Mouse (Mus musculus): ENCODE data around the gene Capza2. TPM values are rescaled to one million over a fixed set of nuclear protein-coding genes. Genes with fewer than 3 reads are reported as not detected.

Gene Capza2
- total RNA-seq, 1 experiment = 73.4 TPM

DNA sequence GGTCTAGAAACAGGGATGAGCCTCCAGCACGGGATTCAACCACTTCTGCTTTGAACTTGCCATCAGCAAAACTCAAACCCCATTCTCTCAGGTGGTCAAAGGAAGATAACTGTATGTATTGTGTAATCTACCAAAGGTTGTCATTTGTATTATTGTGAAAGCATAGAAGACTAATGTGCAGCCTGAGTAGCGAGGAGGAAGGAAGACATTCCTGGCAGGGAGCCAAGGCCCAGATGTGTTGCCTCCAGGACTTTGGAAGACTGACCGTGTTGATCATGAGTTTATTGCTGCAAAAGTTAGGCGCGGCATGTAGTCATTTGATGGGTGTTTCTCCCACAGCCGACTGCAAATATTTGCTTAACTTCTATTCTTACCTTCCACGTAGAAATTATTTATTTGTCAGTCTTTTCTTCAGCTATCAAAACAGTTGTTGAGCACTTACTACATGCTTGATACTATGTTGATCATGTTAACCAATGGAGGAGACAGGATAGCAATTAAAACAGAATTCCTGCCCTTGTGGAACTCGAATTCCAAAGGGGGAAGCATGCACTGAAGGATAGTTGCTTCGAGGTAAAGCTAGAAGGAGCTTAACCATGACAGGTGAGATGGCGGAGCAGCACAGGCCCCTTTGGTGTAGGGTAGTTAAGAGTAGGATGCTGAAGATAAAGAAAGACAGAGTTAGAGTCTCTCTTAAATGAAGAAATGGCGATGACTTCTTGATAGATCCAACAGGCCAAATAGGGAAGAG is 40.1 kb upstream of the Capza2 start:
- Histone ChIP-seq H3K9me3 (ENCODE audit: control insufficient read depth, insufficient read depth, low read depth, low read length) (no peaks in the 10 kb centered on the region), H3K9ac (ENCODE audit: insufficient read depth, low read depth, low read length, poor library complexity, severe bottlenecking) (no peak overlapping the region), H3K4me3 (ENCODE audit: insufficient read depth in 1 of 2, low read depth in 1 of 2, low read length in 2 of 2, poor library complexity in 1 of 2, severe bottlenecking in 1 of 2) (no peak overlapping the region), H3K27ac (ENCODE audit: insufficient read depth, low read depth, low read length, poor library complexity, severe bottlenecking) (no peak overlapping the region), H3K4me1 (ENCODE audit: control insufficient read depth in 2 of 2, insufficient read depth in 2 of 2, low read length in 2 of 2, poor library complexity in 1 of 2) (no peaks in the 10 kb centered on the region), H3K36me3 (ENCODE audit: control insufficient read depth, insufficient read depth, low read length, poor library complexity, severe bottlenecking) (no peaks in the 10 kb centered on the region)
- no peak for DNase-seq (ENCODE audit: low read depth, low spot score)
- in situ Hi-C loops (cut with MboI; ENCODE audit: low sequenced_read_pairs in 2 of 2, unreplicated experiment in 2 of 2) = loop anchor here (10.0 to 25.0 kb wide), 4 partner anchors 221 to 559 kb away; no protein-coding TSS in a partner anchor
- TF ChIP-seq HCFC1 (IDR thresholded peaks at IDR 0.05; ENCODE audit: borderline replicate concordance, insufficient read depth, low read length) (no peak), MAFK (IDR thresholded peaks at IDR 0.05; ENCODE audit: insufficient read depth, low read depth, low read length) (no peak), ZC3H11A (IDR thresholded peaks at IDR 0.05; ENCODE audit: borderline replicate concordance, low read depth, low read length) (no peak), ZNF384 (IDR thresholded peaks at IDR 0.05; ENCODE audit: low read depth, low read length) (no peak), CHD2 (IDR thresholded peaks at IDR 0.05; ENCODE audit: low read depth, low read length) (no peak)

DNA sequence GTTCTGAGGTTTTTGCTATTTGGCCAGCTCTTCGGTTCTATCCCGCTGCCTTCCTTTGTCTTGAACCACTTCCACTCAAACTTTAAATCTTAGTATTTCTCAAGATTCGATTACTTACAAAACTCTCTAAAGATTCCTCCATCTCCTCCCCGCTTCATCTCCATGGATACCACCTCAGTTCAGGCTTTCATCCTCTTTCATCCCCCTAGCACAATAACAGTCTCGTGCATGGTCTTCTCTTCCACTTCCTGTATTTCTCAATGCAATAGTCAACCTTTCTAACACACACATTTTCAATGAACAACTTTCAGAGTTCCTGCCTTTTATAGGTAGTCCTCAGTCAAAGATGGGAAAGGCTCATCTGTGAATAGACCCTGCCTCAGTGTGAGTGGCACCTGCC is 36.7 kb upstream of the Capza2 start:
- in situ Hi-C loops (cut with MboI; ENCODE audit: low sequenced_read_pairs in 2 of 2, unreplicated experiment in 2 of 2) = loop anchor here (10.0 to 25.0 kb wide), 4 partner anchors 225 to 562 kb away; no protein-coding TSS in a partner anchor
- Histone ChIP-seq H3K36me3 (ENCODE audit: control insufficient read depth, insufficient read depth, low read length, poor library complexity, severe bottlenecking) (no peaks in the 10 kb centered on the region), H3K27ac (ENCODE audit: insufficient read depth, low read depth, low read length, poor library complexity, severe bottlenecking) (no peak overlapping the region), H3K9ac (ENCODE audit: insufficient read depth, low read depth, low read length, poor library complexity, severe bottlenecking) (no peak overlapping the region), H3K9me3 (ENCODE audit: control insufficient read depth, insufficient read depth, low read depth, low read length) (no peaks in the 10 kb centered on the region), H3K4me3 (ENCODE audit: insufficient read depth in 1 of 2, low read depth in 1 of 2, low read length in 2 of 2, poor library complexity in 1 of 2, severe bottlenecking in 1 of 2) (no peak overlapping the region), H3K4me1 (ENCODE audit: control insufficient read depth in 2 of 2, insufficient read depth in 2 of 2, low read length in 2 of 2, poor library complexity in 1 of 2) (no peaks in the 10 kb centered on the region)
- DNase-seq (ENCODE audit: low read depth, low spot score) = no peak
- TF ChIP-seq CHD2 (IDR thresholded peaks at IDR 0.05; ENCODE audit: low read depth, low read length) (no peak), ZNF384 (IDR thresholded peaks at IDR 0.05; ENCODE audit: low read depth, low read length) (no peak), MAFK (IDR thresholded peaks at IDR 0.05; ENCODE audit: insufficient read depth, low read depth, low read length) (no peak), ZC3H11A (IDR thresholded peaks at IDR 0.05; ENCODE audit: borderline replicate concordance, low read depth, low read length) (no peak), HCFC1 (IDR thresholded peaks at IDR 0.05; ENCODE audit: borderline replicate concordance, insufficient read depth, low read length) (no peak)

DNA sequence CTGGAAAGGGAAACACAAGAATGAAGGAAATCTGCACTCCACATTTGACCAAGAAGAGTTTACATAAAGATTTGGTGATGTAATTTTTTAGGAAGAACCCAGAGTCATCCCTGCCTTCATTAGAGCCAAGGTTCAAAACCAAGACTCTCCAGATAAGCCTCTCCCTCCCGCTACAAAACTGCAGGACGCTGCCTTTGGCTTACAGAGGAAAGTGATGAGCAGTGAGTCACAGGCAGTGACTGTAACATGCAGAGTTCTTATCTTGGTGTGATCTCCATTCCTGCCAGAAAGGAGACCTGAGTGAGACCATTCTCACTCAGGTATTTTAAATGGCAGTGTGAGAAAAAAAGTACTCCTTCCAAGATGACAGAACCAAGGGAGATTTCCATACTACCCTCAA is 34.5 kb upstream of the Capza2 start:
- H3K4me3 ChIP-seq (ENCODE audit: insufficient read depth in 1 of 2, low read depth in 1 of 2, low read length in 2 of 2, poor library complexity in 1 of 2, severe bottlenecking in 1 of 2) = no peak overlapping the region
- no peaks in the 10 kb centered on the region for H3K36me3 ChIP-seq (ENCODE audit: control insufficient read depth, insufficient read depth, low read length, poor library complexity, severe bottlenecking)
- in situ Hi-C loops (cut with MboI; ENCODE audit: low sequenced_read_pairs in 2 of 2, unreplicated experiment in 2 of 2) = no loop called here
- H3K4me1 ChIP-seq (ENCODE audit: control insufficient read depth in 2 of 2, insufficient read depth in 2 of 2, low read length in 2 of 2, poor library complexity in 1 of 2) = no peaks in the 10 kb centered on the region
- no peak overlapping the region for H3K27ac ChIP-seq (ENCODE audit: insufficient read depth, low read depth, low read length, poor library complexity, severe bottlenecking)
- TF ChIP-seq ZC3H11A (IDR thresholded peaks at IDR 0.05; ENCODE audit: borderline replicate concordance, low read depth, low read length) (no peak), ZNF384 (IDR thresholded peaks at IDR 0.05; ENCODE audit: low read depth, low read length) (no peak), CHD2 (IDR thresholded peaks at IDR 0.05; ENCODE audit: low read depth, low read length) (no peak), HCFC1 (IDR thresholded peaks at IDR 0.05; ENCODE audit: borderline replicate concordance, insufficient read depth, low read length) (no peak), MAFK (IDR thresholded peaks at IDR 0.05; ENCODE audit: insufficient read depth, low read depth, low read length) (no peak)
- H3K9ac ChIP-seq (ENCODE audit: insufficient read depth, low read depth, low read length, poor library complexity, severe bottlenecking) = no peak overlapping the region
- DNase-seq (ENCODE audit: low read depth, low spot score) = no peak
- no peaks in the 10 kb centered on the region for H3K9me3 ChIP-seq (ENCODE audit: control insufficient read depth, insufficient read depth, low read depth, low read length)

DNA sequence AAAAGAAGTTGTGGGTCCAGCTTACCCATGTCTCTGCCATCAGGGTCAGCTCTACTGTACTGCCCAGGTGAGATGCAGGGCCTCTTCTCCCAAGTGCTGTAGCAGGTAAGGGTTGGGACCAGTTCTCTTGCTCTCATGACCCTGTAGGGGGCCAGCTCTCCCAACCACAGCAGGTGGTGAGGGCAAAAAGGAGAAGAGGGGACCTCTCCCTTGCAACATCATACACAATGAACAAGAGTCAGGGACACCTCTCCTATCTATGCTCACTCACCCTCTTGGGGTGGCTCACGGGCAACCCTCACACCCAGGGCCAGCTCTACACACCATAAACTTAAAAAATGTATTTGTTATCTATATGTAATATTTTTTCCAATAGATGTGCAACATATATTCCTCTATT is 29.1 kb upstream of the Capza2 start:
- Histone ChIP-seq H3K9me3 (ENCODE audit: control insufficient read depth, insufficient read depth, low read depth, low read length) (no peaks in the 10 kb centered on the region), H3K36me3 (ENCODE audit: control insufficient read depth, insufficient read depth, low read length, poor library complexity, severe bottlenecking) (no peaks in the 10 kb centered on the region), H3K9ac (ENCODE audit: insufficient read depth, low read depth, low read length, poor library complexity, severe bottlenecking) (no peak overlapping the region), H3K4me3 (ENCODE audit: insufficient read depth in 1 of 2, low read depth in 1 of 2, low read length in 2 of 2, poor library complexity in 1 of 2, severe bottlenecking in 1 of 2) (no peak overlapping the region), H3K27ac (ENCODE audit: insufficient read depth, low read depth, low read length, poor library complexity, severe bottlenecking) (no peak overlapping the region), H3K4me1 (ENCODE audit: control insufficient read depth in 2 of 2, insufficient read depth in 2 of 2, low read length in 2 of 2, poor library complexity in 1 of 2) (no peaks in the 10 kb centered on the region)
- no peak for DNase-seq (ENCODE audit: low read depth, low spot score)
- TF ChIP-seq ZC3H11A (IDR thresholded peaks at IDR 0.05; ENCODE audit: borderline replicate concordance, low read depth, low read length) (no peak), HCFC1 (IDR thresholded peaks at IDR 0.05; ENCODE audit: borderline replicate concordance, insufficient read depth, low read length) (no peak), ZNF384 (IDR thresholded peaks at IDR 0.05; ENCODE audit: low read depth, low read length) (no peak), CHD2 (IDR thresholded peaks at IDR 0.05; ENCODE audit: low read depth, low read length) (no peak), MAFK (IDR thresholded peaks at IDR 0.05; ENCODE audit: insufficient read depth, low read depth, low read length) (no peak)
- in situ Hi-C loops (cut with MboI; ENCODE audit: low sequenced_read_pairs in 2 of 2, unreplicated experiment in 2 of 2) = no loop called here

Measured in ES-E14 (cell line).